Mouse (Mus musculus): ENCODE measurements at regions not wholly inside any gene's neighbourhood (a gene's known extent, or its start where the extent isn't known, plus 50 kb on each side); places are given as distances from the start of the nearest gene placed in this dataset.

GRCm38 (mm10) chr19:21940114-21940513 lies 162.0 kb downstream of the Cemip2 start:
- TF ChIP-seq EP300 (IDR thresholded peaks at IDR 0.05; ENCODE audit: low read depth) (no peak), CTCF (IDR thresholded peaks at IDR 0.05; ENCODE audit: low read depth) (no peak)

Data from liver, embryonic 14.5 days (tissue).